Mouse (Mus musculus): Measurements from ENCODE around the gene Lsm7. TPM values are rescaled to one million over a fixed set of nuclear protein-coding genes. Genes with fewer than 3 reads are reported as not detected.

The Lsm7 gene
- total and polyA plus RNA-seq, 3 experiments: 19.4 to 79.9 (median 23.2) TPM

GRCm38 (mm10) chr10:80812391-80813041 is 42.5 kb downstream of the Lsm7 start:
- no peak for DNase-seq
- TF ChIP-seq POLR2A (IDR thresholded peaks at IDR 0.05; ENCODE audit: insufficient read depth, low read depth, low read length) (no peak), EP300 (IDR thresholded peaks at IDR 0.05; ENCODE audit: insufficient read depth, low read depth, low read length) (no peak), CTCF (IDR thresholded peaks at IDR 0.05) (no peak)
- no peaks in the 10 kb centered on the region for H3K79me2 ChIP-seq (replicated peaks; ENCODE audit: control insufficient read depth, insufficient read depth, low read length)
- H3K27ac ChIP-seq: no peak overlapping the region
- H3K36me3 ChIP-seq (ENCODE audit: control insufficient read depth, insufficient read depth, low read length): no peaks in the 10 kb centered on the region
- 30% methylated on average over 5 of the region's 5 CpGs for WGBS
- H3K4me1 ChIP-seq (ENCODE audit: control insufficient read depth, insufficient read depth, low read length): peaks cover 2% of the 10 kb centered on the region
- no peak overlapping the region for H3K4me3 ChIP-seq
- H3K27me3 ChIP-seq (ENCODE audit: control insufficient read depth, insufficient read depth, low read length): no peaks in the 10 kb centered on the region
- intact Hi-C loops (cut with DNase I): no loop called here
- H3K9ac ChIP-seq (ENCODE audit: low read depth, low read length): no peak overlapping the region

GRCm38 (mm10) chr10:80810084-80810483 is 44.9 kb downstream of the Lsm7 start:
- no peak overlapping the region for H3K4me3 ChIP-seq
- H3K79me2 ChIP-seq (replicated peaks; ENCODE audit: control insufficient read depth, insufficient read depth, low read length): no peaks in the 10 kb centered on the region
- DNase-seq: no peak
- H3K36me3 ChIP-seq (ENCODE audit: control insufficient read depth, insufficient read depth, low read length): no peaks in the 10 kb centered on the region
- no peaks in the 10 kb centered on the region for H3K27me3 ChIP-seq (ENCODE audit: control insufficient read depth, insufficient read depth, low read length)
- peaks cover 3% of the 10 kb centered on the region for H3K4me1 ChIP-seq (ENCODE audit: control insufficient read depth, insufficient read depth, low read length)
- TF ChIP-seq POLR2A (IDR thresholded peaks at IDR 0.05; ENCODE audit: insufficient read depth, low read depth, low read length) (no peak), EP300 (IDR thresholded peaks at IDR 0.05; ENCODE audit: insufficient read depth, low read depth, low read length) (no peak), CTCF (IDR thresholded peaks at IDR 0.05) (no peak)
- H3K9ac ChIP-seq (ENCODE audit: low read depth, low read length): no peak overlapping the region
- no peak overlapping the region for H3K27ac ChIP-seq
- intact Hi-C loops (cut with DNase I): no loop called here
- WGBS: 12% methylated on average over 20 of the region's 20 CpGs

GRCm38 (mm10) chr10:80808985-80809632 is 45.9 kb downstream of the Lsm7 start:
- 17% methylated on average over 18 of the region's 18 CpGs for WGBS
- Histone ChIP-seq H3K9ac (ENCODE audit: low read depth, low read length) (no peak overlapping the region), H3K27me3 (ENCODE audit: control insufficient read depth, insufficient read depth, low read length) (no peaks in the 10 kb centered on the region), H3K4me3 (no peak overlapping the region), H3K36me3 (ENCODE audit: control insufficient read depth, insufficient read depth, low read length) (no peaks in the 10 kb centered on the region), H3K79me2 (replicated peaks; ENCODE audit: control insufficient read depth, insufficient read depth, low read length) (no peaks in the 10 kb centered on the region), H3K27ac (no peak overlapping the region), H3K4me1 (ENCODE audit: control insufficient read depth, insufficient read depth, low read length) (peaks cover 3% of the 10 kb centered on the region)
- intact Hi-C loops (cut with DNase I): no loop called here
- no peak for DNase-seq
- TF ChIP-seq EP300 (IDR thresholded peaks at IDR 0.05; ENCODE audit: insufficient read depth, low read depth, low read length) (no peak), POLR2A (IDR thresholded peaks at IDR 0.05; ENCODE audit: insufficient read depth, low read depth, low read length) (no peak), CTCF (IDR thresholded peaks at IDR 0.05) (no peak)

- Histone ChIP-seq H3K27me3 (ENCODE audit: control insufficient read depth, insufficient read depth, low read length) (no peaks in the 10 kb centered on the region), H3K36me3 (ENCODE audit: control insufficient read depth, insufficient read depth, low read length) (no peaks in the 10 kb centered on the region), H3K4me3 (no peak overlapping the region), H3K79me2 (replicated peaks; ENCODE audit: control insufficient read depth, insufficient read depth, low read length) (no peaks in the 10 kb centered on the region), H3K9ac (ENCODE audit: low read depth, low read length) (no peak overlapping the region), H3K4me1 (ENCODE audit: control insufficient read depth, insufficient read depth, low read length) (peaks cover 3% of the 10 kb centered on the region), H3K27ac (no peak overlapping the region)
- no peak for DNase-seq
- TF ChIP-seq EP300 (IDR thresholded peaks at IDR 0.05; ENCODE audit: insufficient read depth, low read depth, low read length) (no peak), POLR2A (IDR thresholded peaks at IDR 0.05; ENCODE audit: insufficient read depth, low read depth, low read length) (no peak), CTCF (IDR thresholded peaks at IDR 0.05) (no peak)
- 31% methylated on average over 40 of the region's 40 CpGs for WGBS
- intact Hi-C loops (cut with DNase I): no loop called here
These were observed 46.7 kb downstream of the Lsm7 start for GRCm38 (mm10) chr10:80808099-80808984.

GRCm38 (mm10) chr10:80807057-80807627 is 47.9 kb downstream of the Lsm7 start:
- no peaks in the 10 kb centered on the region for H3K36me3 ChIP-seq (ENCODE audit: control insufficient read depth, insufficient read depth, low read length)
- DNase-seq: peak; percentile 77 to 84
- peaks cover 3% of the 10 kb centered on the region for H3K4me1 ChIP-seq (ENCODE audit: control insufficient read depth, insufficient read depth, low read length)
- peak overlapping the region; percentile 58 for H3K4me3 ChIP-seq
- no peak for TF ChIP-seq CTCF (IDR thresholded peaks at IDR 0.05)
- 0 out of 2 replicates have a peak, but pooled peaks have one; percentile 39 for TF ChIP-seq EP300 (IDR thresholded peaks at IDR 0.05; ENCODE audit: insufficient read depth, low read depth, low read length)
- peak; percentile 53; the same call in 1 of the 2 replicates for TF ChIP-seq POLR2A (IDR thresholded peaks at IDR 0.05; ENCODE audit: insufficient read depth, low read depth, low read length)
- 2% methylated on average over 58 of the region's 58 CpGs for WGBS
- peaks cover 1% of the 10 kb centered on the region; the same call in 1 of the 2 replicates for H3K79me2 ChIP-seq (replicated peaks; ENCODE audit: control insufficient read depth, insufficient read depth, low read length)
- H3K27me3 ChIP-seq (ENCODE audit: control insufficient read depth, insufficient read depth, low read length): no peaks in the 10 kb centered on the region
- peak overlapping the region; percentile 86 for H3K9ac ChIP-seq (ENCODE audit: low read depth, low read length)
- intact Hi-C loops (cut with DNase I): no loop called here
- H3K27ac ChIP-seq: peak overlapping the region; percentile 44; the same call in 1 of the 2 replicates

Data from heart, adult 2 months (tissue).